Mouse (Mus musculus): ENCODE measurements around the gene Myh10. TPM values are rescaled to one million over a fixed set of nuclear protein-coding genes. Genes with fewer than 3 reads are reported as not detected.

The Myh10 gene
- 175 and 189 TPM in 2 replicates for polyA plus RNA-seq (2016; fragmentation: Nextera tagmentation; extraction: Ambion mirVana)

GRCm38 (mm10) chr11:68691321-68692009 is at the start of gene Myh10:
Gene Myh10 (plus strand): TSS chr11:68691559.
- under 1% methylated on average over 51 of the region's 51 CpGs for WGBS

GRCm38 (mm10) chr11:68644781-68645180 is 46.6 kb upstream of the Myh10 start:
- Histone ChIP-seq H3K4me1 (replicated peaks) (no peaks in the 10 kb centered on the region; the same call in 1 of the 2 replicates), H3K27ac (no peak overlapping the region), H3K36me3 (no peaks in the 10 kb centered on the region), H3K27me3 (no peaks in the 10 kb centered on the region), H3K9me3 (peaks cover 5% of the 10 kb centered on the region; the same call in 1 of the 2 replicates), H3K4me2 (no peak overlapping the region), H3K4me3 (replicated peaks) (no peak overlapping the region), H3K9ac (replicated peaks) (no peak overlapping the region)
- ATAC-seq (ENCODE audit: insufficient number of reproducible peaks, insufficient read depth, low FRiP score, low TSS enrichment, low read depth) = no peak
- WGBS = 68% methylated on average over 6 of the region's 6 CpGs

More at GRCm38 (mm10) chr11:68691321-68692009, at the start of gene Myh10:
- Histone ChIP-seq H3K4me1 (replicated peaks) (peaks cover 16% of the 10 kb centered on the region), H3K27me3 (no peaks in the 10 kb centered on the region), H3K4me2 (peak within 1 kb of the TSS; percentile 81), H3K27ac (peak within 1 kb of the TSS; percentile 99), H3K9ac (replicated peaks) (peak within 1 kb of the TSS; percentile 97), H3K9me3 (no peaks in the 10 kb centered on the region), H3K36me3 (no peaks in the 10 kb centered on the region), H3K4me3 (replicated peaks) (peak within 1 kb of the TSS; percentile 87)
- ATAC-seq (ENCODE audit: insufficient number of reproducible peaks, insufficient read depth, low FRiP score, low TSS enrichment, low read depth) = peak; percentile 99

- WGBS = 56% methylated on average over 5 of the region's 5 CpGs
- ATAC-seq (ENCODE audit: insufficient number of reproducible peaks, insufficient read depth, low FRiP score, low TSS enrichment, low read depth) = peak; percentile 31; the same call in 1 of the 2 replicates
- Histone ChIP-seq H3K36me3 (no peaks in the 10 kb centered on the region), H3K4me2 (no peak overlapping the region), H3K4me1 (replicated peaks) (no peaks in the 10 kb centered on the region; the same call in 1 of the 2 replicates), H3K27me3 (no peaks in the 10 kb centered on the region), H3K27ac (no peak overlapping the region), H3K9ac (replicated peaks) (no peak overlapping the region), H3K4me3 (replicated peaks) (no peak overlapping the region), H3K9me3 (no peaks in the 10 kb centered on the region)
These were observed 43.6 kb upstream of the Myh10 start for GRCm38 (mm10) chr11:68647808-68648207.

- 74% methylated on average over 15 of the region's 16 CpGs for WGBS
- H3K36me3 ChIP-seq = no peaks in the 10 kb centered on the region
- ATAC-seq (ENCODE audit: insufficient number of reproducible peaks, insufficient read depth, low FRiP score, low TSS enrichment, low read depth) = no peak
- H3K27ac ChIP-seq = 0 out of 2 replicates have a peak overlapping the region, but pooled peaks have one; percentile 29
- no peaks in the 10 kb centered on the region for H3K27me3 ChIP-seq
- no peak overlapping the region for H3K4me2 ChIP-seq
- no peak overlapping the region for H3K9ac ChIP-seq (replicated peaks)
- no peaks in the 10 kb centered on the region for H3K9me3 ChIP-seq
- H3K4me3 ChIP-seq (replicated peaks) = no peak overlapping the region
- H3K4me1 ChIP-seq (replicated peaks) = no peaks in the 10 kb centered on the region; the same call in 1 of the 2 replicates
These were observed 42.8 kb upstream of the Myh10 start for GRCm38 (mm10) chr11:68648385-68649148.

GRCm38 (mm10) chr11:68651518-68651917 is 39.8 kb upstream of the Myh10 start:
- Histone ChIP-seq H3K36me3 (no peaks in the 10 kb centered on the region), H3K4me2 (no peak overlapping the region), H3K4me1 (replicated peaks) (peaks cover 9% of the 10 kb centered on the region), H3K9ac (replicated peaks) (no peak overlapping the region), H3K27ac (no peak overlapping the region), H3K27me3 (no peaks in the 10 kb centered on the region), H3K4me3 (replicated peaks) (no peak overlapping the region), H3K9me3 (no peaks in the 10 kb centered on the region)
- WGBS = 90% methylated on average over 2 of the region's 2 CpGs
- no peak for ATAC-seq (ENCODE audit: insufficient number of reproducible peaks, insufficient read depth, low FRiP score, low TSS enrichment, low read depth)

GRCm38 (mm10) chr11:68655524-68655923 is 35.8 kb upstream of the Myh10 start:
- WGBS = 100% methylated on average over 1 of the region's 1 CpGs
- no peak for ATAC-seq (ENCODE audit: insufficient number of reproducible peaks, insufficient read depth, low FRiP score, low TSS enrichment, low read depth)
- Histone ChIP-seq H3K4me2 (no peak overlapping the region), H3K9ac (replicated peaks) (no peak overlapping the region), H3K27me3 (no peaks in the 10 kb centered on the region), H3K27ac (no peak overlapping the region), H3K36me3 (no peaks in the 10 kb centered on the region), H3K9me3 (no peaks in the 10 kb centered on the region), H3K4me1 (replicated peaks) (peaks cover 26% of the 10 kb centered on the region), H3K4me3 (replicated peaks) (no peak overlapping the region)

- Histone ChIP-seq H3K4me3 (replicated peaks) (no peak overlapping the region), H3K9me3 (no peaks in the 10 kb centered on the region), H3K36me3 (no peaks in the 10 kb centered on the region), H3K4me1 (replicated peaks) (peaks cover 26% of the 10 kb centered on the region), H3K27me3 (no peaks in the 10 kb centered on the region), H3K4me2 (no peak overlapping the region), H3K9ac (replicated peaks) (no peak overlapping the region), H3K27ac (peak overlapping the region; percentile 72)
- no peak for ATAC-seq (ENCODE audit: insufficient number of reproducible peaks, insufficient read depth, low FRiP score, low TSS enrichment, low read depth)
- 51% methylated on average over 6 of the region's 6 CpGs for WGBS
These were observed 34.3 kb upstream of the Myh10 start for GRCm38 (mm10) chr11:68656887-68657685.

- no peak for ATAC-seq (ENCODE audit: insufficient number of reproducible peaks, insufficient read depth, low FRiP score, low TSS enrichment, low read depth)
- Histone ChIP-seq H3K4me1 (replicated peaks) (peaks cover 26% of the 10 kb centered on the region), H3K27ac (peak overlapping the region; percentile 72), H3K9ac (replicated peaks) (no peak overlapping the region), H3K4me3 (replicated peaks) (no peak overlapping the region), H3K9me3 (no peaks in the 10 kb centered on the region), H3K27me3 (no peaks in the 10 kb centered on the region), H3K4me2 (no peak overlapping the region), H3K36me3 (no peaks in the 10 kb centered on the region)
- 59% methylated on average over 9 of the region's 9 CpGs for WGBS
These were observed 33.5 kb upstream of the Myh10 start for GRCm38 (mm10) chr11:68657811-68658210.

- Histone ChIP-seq H3K36me3 (no peaks in the 10 kb centered on the region), H3K9me3 (peaks cover 11% of the 10 kb centered on the region; the same call in 1 of the 2 replicates), H3K4me1 (replicated peaks) (peaks cover 13% of the 10 kb centered on the region), H3K4me2 (no peak overlapping the region), H3K27me3 (no peaks in the 10 kb centered on the region), H3K4me3 (replicated peaks) (no peak overlapping the region), H3K27ac (peak overlapping the region; percentile 85), H3K9ac (replicated peaks) (no peak overlapping the region)
- 53% methylated on average over 2 of the region's 2 CpGs for WGBS
- no peak for ATAC-seq (ENCODE audit: insufficient number of reproducible peaks, insufficient read depth, low FRiP score, low TSS enrichment, low read depth)
These were observed 26.0 kb upstream of the Myh10 start for GRCm38 (mm10) chr11:68665331-68665730.

GRCm38 (mm10) chr11:68666210-68666609 is 25.1 kb upstream of the Myh10 start:
- Histone ChIP-seq H3K36me3 (no peaks in the 10 kb centered on the region), H3K9ac (replicated peaks) (no peak overlapping the region), H3K27me3 (no peaks in the 10 kb centered on the region), H3K4me1 (replicated peaks) (peaks cover 13% of the 10 kb centered on the region), H3K27ac (no peak overlapping the region), H3K4me2 (no peak overlapping the region), H3K4me3 (replicated peaks) (no peak overlapping the region), H3K9me3 (peaks cover 11% of the 10 kb centered on the region; the same call in 1 of the 2 replicates)
- no peak for ATAC-seq (ENCODE audit: insufficient number of reproducible peaks, insufficient read depth, low FRiP score, low TSS enrichment, low read depth)
- 67% methylated on average over 2 of the region's 2 CpGs for WGBS
